Mouse (Mus musculus) heart, adult 2 months (tissue): ENCODE results near the gene Rgl2.

ENCODE experiments used
- CTCF ChIP-seq: fragments of 200-600 bp; IDR thresholded peaks from 2 replicates; pipeline ENCODE4 v1.8.1; 2022; ENCODE audit warnings: antibody characterized with exemption, mild to moderate bottlenecking, moderate library complexity
- POLR2A ChIP-seq: fragments of 200-500 bp; IDR thresholded peaks from 2 replicates; pipeline ENCODE4 v1.6.1; 2011; ENCODE audit warnings: mild to moderate bottlenecking, low read depth, low read length, control low read depth; ENCODE audit not compliant: insufficient read depth

GRCm38 (mm10) chr17:33936993-33937392 lies 7.7 kb downstream of the Rgl2 start:
- TF ChIP-seq CTCF (no peak), POLR2A (no peak)
